Mouse (Mus musculus) kidney, postnatal 25 days (tissue): ENCODE data around the gene Sema3c.
A peak's percentile ranks its signal among the peaks of the same experiment; 100 is the strongest.

Source experiments
- DNase-seq, 2 experiments: peaks; one replicate each; pipeline ENCODE4 v3.0.0; 2021; ENCODE audit warnings: mixed read lengths in 2 of 2

Gene Sema3c

GRCm38 (mm10) chr5:17648865-17649542, 74.9 kb downstream of the Sema3c start:
- DNase-seq: no peak

GRCm38 (mm10) chr5:17661223-17661622, 87.1 kb downstream of the Sema3c start:
- no peak for DNase-seq

GRCm38 (mm10) chr5:17671356-17671755, 97.3 kb downstream of the Sema3c start:
- DNase-seq: no peak

- DNase-seq: no peak
Measured at GRCm38 (mm10) chr5:17680862-17681261, 106.8 kb downstream of the Sema3c start.

- peak in 1 of 2 experiments; percentile 34 for DNase-seq
Measured at GRCm38 (mm10) chr5:17689121-17689520, 115.0 kb downstream of the Sema3c start.

GRCm38 (mm10) chr5:17689604-17690003, 115.5 kb downstream of the Sema3c start:
- peak; percentile 39 to 40 for DNase-seq

- DNase-seq: no peak
Measured at GRCm38 (mm10) chr5:17695366-17695765, 121.3 kb downstream of the Sema3c start.

- no peak for DNase-seq
Measured at GRCm38 (mm10) chr5:17698905-17699304, 124.8 kb downstream of the Sema3c start.

- no peak for DNase-seq
Measured at GRCm38 (mm10) chr5:17704160-17704559, 130.1 kb downstream of the Sema3c start.

- no peak for DNase-seq
Measured at GRCm38 (mm10) chr5:17707086-17707485, 133.0 kb downstream of the Sema3c start.

GRCm38 (mm10) chr5:17712374-17712773, 138.3 kb downstream of the Sema3c start:
- DNase-seq: no peak

- DNase-seq: no peak
Measured at GRCm38 (mm10) chr5:17715206-17715605, 141.1 kb downstream of the Sema3c start.

- DNase-seq: no peak
Measured at GRCm38 (mm10) chr5:17720011-17720410, 145.9 kb downstream of the Sema3c start.

GRCm38 (mm10) chr5:17724031-17724430, 149.9 kb downstream of the Sema3c start:
- no peak for DNase-seq

- no peak for DNase-seq
Measured at GRCm38 (mm10) chr5:17728047-17728446, 154.0 kb downstream of the Sema3c start.

GRCm38 (mm10) chr5:17739805-17740204, 165.7 kb downstream of the Sema3c start:
- DNase-seq: no peak

- DNase-seq: no peak
Measured at GRCm38 (mm10) chr5:17746520-17746919, 172.4 kb downstream of the Sema3c start.

- DNase-seq: no peak
Measured at GRCm38 (mm10) chr5:17747143-17747542, 173.1 kb downstream of the Sema3c start.

GRCm38 (mm10) chr5:17748293-17748692, 174.2 kb downstream of the Sema3c start:
- DNase-seq: no peak

GRCm38 (mm10) chr5:17753471-17754005, 179.5 kb downstream of the Sema3c start:
- DNase-seq: no peak

GRCm38 (mm10) chr5:17766006-17766677, 192.1 kb downstream of the Sema3c start:
- DNase-seq: no peak

GRCm38 (mm10) chr5:17770328-17770727, 196.2 kb downstream of the Sema3c start:
- no peak for DNase-seq

GRCm38 (mm10) chr5:17776571-17776970, 202.5 kb downstream of the Sema3c start:
- DNase-seq: peak; percentile 47 to 64
